Mouse (Mus musculus) brain, embryonic 18.5 days (tissue): ENCODE measurements around the gene Ifrd1.
A peak's percentile ranks its signal among the peaks of the same experiment; 100 is the strongest.

Experiments used
- DNase-seq: peaks from one replicate; pipeline ENCODE4 v3.0.0-alpha.2; 2012; ENCODE audit warnings: low read depth, low spot score

Gene Ifrd1

GRCm38 (mm10) chr12:40243241-40243640 lies 5.1 kb downstream of the Ifrd1 start:
- no peak for DNase-seq

- DNase-seq = no peak
Measured at GRCm38 (mm10) chr12:40239161-40239560, 9.1 kb downstream of the Ifrd1 start.

- DNase-seq = no peak
Measured at GRCm38 (mm10) chr12:40232231-40232630, 16.1 kb downstream of the Ifrd1 start.

GRCm38 (mm10) chr12:40231632-40232031 lies 16.7 kb downstream of the Ifrd1 start:
- no peak for DNase-seq

GRCm38 (mm10) chr12:40224171-40224880 lies 24.0 kb downstream of the Ifrd1 start:
- DNase-seq = no peak

GRCm38 (mm10) chr12:40223676-40224075 lies 24.6 kb downstream of the Ifrd1 start:
- DNase-seq = no peak

- peak; percentile 98 for DNase-seq
Measured at GRCm38 (mm10) chr12:40223082-40223619, 25.2 kb downstream of the Ifrd1 start.

- peak; percentile 91 for DNase-seq
Measured at GRCm38 (mm10) chr12:40222251-40223081, 25.8 kb downstream of the Ifrd1 start.

- no peak for DNase-seq
Measured at GRCm38 (mm10) chr12:40221611-40222010, 26.7 kb downstream of the Ifrd1 start.

- DNase-seq = no peak
Measured at GRCm38 (mm10) chr12:40220896-40221295, 27.4 kb downstream of the Ifrd1 start.

GRCm38 (mm10) chr12:40220001-40220570 lies 28.2 kb downstream of the Ifrd1 start:
- no peak for DNase-seq

- DNase-seq = no peak
Measured at GRCm38 (mm10) chr12:40218430-40218945, 29.8 kb downstream of the Ifrd1 start.

GRCm38 (mm10) chr12:40217776-40218175 lies 30.5 kb downstream of the Ifrd1 start:
- no peak for DNase-seq

- DNase-seq = no peak
Measured at GRCm38 (mm10) chr12:40214888-40215876, 33.1 kb downstream of the Ifrd1 start.

- DNase-seq = no peak
Measured at GRCm38 (mm10) chr12:40209049-40209448, 39.3 kb downstream of the Ifrd1 start.

- DNase-seq = no peak
Measured at GRCm38 (mm10) chr12:40207909-40208308, 40.4 kb downstream of the Ifrd1 start.

- no peak for DNase-seq
Measured at GRCm38 (mm10) chr12:40202161-40203035, 45.9 kb downstream of the Ifrd1 start.

GRCm38 (mm10) chr12:40200484-40201235 lies 47.6 kb downstream of the Ifrd1 start:
- no peak for DNase-seq

- no peak for DNase-seq
Measured at GRCm38 (mm10) chr12:40199795-40200402, 48.4 kb downstream of the Ifrd1 start.
